Mouse (Mus musculus) forebrain, embryonic 13.5 days (tissue): ENCODE results near the gene Fbxo21. TPM values are rescaled to one million over a fixed set of nuclear protein-coding genes. Genes with fewer than 3 reads are reported as not detected.

Experiments used
- ATAC-seq: fragments of 200-750 bp; cut with Nextera tagmentation; 2 replicates; pipeline ENCODE4 v1.8.0; 2017
- H3K27ac ChIP-seq: fragments of 300-500 bp; sonication (generic); 2 replicates; pipeline ENCODE4 v1.5.1; 2015; ENCODE audit warnings: inconsistent platforms, mild to moderate bottlenecking, moderate library complexity
- H3K27me3 ChIP-seq: fragments of 300-500 bp; sonication (generic); 2 replicates; pipeline ENCODE4 v1.6.1; 2015; ENCODE audit warnings: mild to moderate bottlenecking, inconsistent platforms
- H3K36me3 ChIP-seq: fragments of 300-500 bp; sonication (generic); 2 replicates; pipeline ENCODE4 v1.6.1; 2015; ENCODE audit warnings: mild to moderate bottlenecking, inconsistent platforms; ENCODE audit not compliant: poor library complexity, severe bottlenecking
- H3K4me1 ChIP-seq: fragments of 300-500 bp; sonication (generic); 2 replicates; pipeline ENCODE4 v1.6.1; 2015; ENCODE audit warnings: inconsistent platforms
- H3K4me2 ChIP-seq: fragments of 300-500 bp; sonication (generic); 2 replicates; pipeline ENCODE4 v1.6.1; 2015; ENCODE audit warnings: inconsistent platforms, mild to moderate bottlenecking, moderate library complexity
- H3K4me3 ChIP-seq: fragments of 300-500 bp; sonication (generic); 2 replicates; pipeline ENCODE4 v1.5.1; 2015; ENCODE audit warnings: mild to moderate bottlenecking, inconsistent platforms
- H3K9ac ChIP-seq: fragments of 300-500 bp; sonication (generic); 2 replicates; pipeline ENCODE4 v1.6.1; 2015; ENCODE audit warnings: mild to moderate bottlenecking, inconsistent platforms
- H3K9me3 ChIP-seq: fragments of 300-500 bp; sonication (generic); replicated peaks from 2 replicates; pipeline ENCODE4 v1.6.1; 2016; ENCODE audit warnings: inconsistent platforms
- WGBS: fragments of 180-500 bp; shearing (Covaris S2); methylation state at CpG from one replicate; pipeline ENCODE4 v1.1.7; 2015; 5-methylcytosine and 5-hydroxymethylcytosine counted together
- polyA plus RNA-seq: library from polyadenylated mRNA; unstranded; fragments of >200 nt; fragmentation: Nextera tagmentation; extraction: Ambion mirVana; gene quantifications from 2 replicates; pipeline ENCODE4 v1.2.1, GENCODE M21; 2015

The Fbxo21 gene
- polyA plus RNA-seq, 1 experiment from 2014 or later, result 141 TPM

DNA sequence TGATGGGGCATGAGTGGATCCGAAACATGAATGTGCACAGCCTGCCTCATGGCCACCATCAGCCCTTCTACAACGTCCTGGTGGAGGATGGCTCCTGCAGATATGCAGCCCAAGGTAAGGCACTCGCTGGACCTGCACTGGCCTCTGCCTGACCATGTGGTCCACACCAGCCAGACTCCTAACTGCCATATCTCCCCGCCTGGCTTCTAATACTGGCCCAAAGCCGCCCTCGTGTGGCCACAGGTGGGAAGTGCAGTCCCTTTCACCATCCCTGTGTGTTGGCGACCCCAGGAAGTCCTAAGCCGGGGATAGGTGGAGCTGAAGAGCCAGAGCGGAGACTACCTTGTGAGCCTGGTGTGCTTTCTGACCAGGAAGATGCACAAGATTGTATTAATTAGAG, 25.5 kb downstream of the Fbxo21 start:
- H3K9me3 ChIP-seq, result no peaks in the 10 kb centered on the region
- peaks cover 99% of the 10 kb centered on the region for H3K36me3 ChIP-seq
- no peak overlapping the region for H3K4me2 ChIP-seq
- H3K27ac ChIP-seq, result no peak overlapping the region
- no peak overlapping the region for H3K4me3 ChIP-seq
- 30% methylated on average over 9 of the region's 9 CpGs for WGBS
- no peaks in the 10 kb centered on the region for H3K4me1 ChIP-seq
- no peak overlapping the region for H3K9ac ChIP-seq
- no peaks in the 10 kb centered on the region for H3K27me3 ChIP-seq
- peak; percentile 46; the same call in 1 of the 2 replicates for ATAC-seq

DNA sequence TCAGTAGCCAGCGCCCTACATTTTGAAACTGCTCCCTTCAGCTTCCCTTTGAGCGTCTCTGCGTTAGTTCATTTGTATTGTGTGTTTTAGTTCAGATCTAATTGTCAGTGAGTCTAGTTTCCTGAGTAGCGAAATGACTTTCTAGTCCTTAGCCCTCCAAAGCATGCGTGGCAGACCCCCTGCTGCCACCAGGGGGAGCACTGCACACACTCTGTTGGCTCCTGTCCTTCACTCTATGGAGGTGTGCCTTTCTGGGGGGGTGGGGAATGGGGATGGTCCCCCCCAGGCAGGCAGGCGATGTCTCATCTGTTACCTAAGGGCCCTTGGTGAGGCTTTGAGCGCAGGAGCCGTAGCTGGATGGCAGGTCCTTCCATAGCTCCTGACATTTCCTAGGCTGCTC, 28.1 kb downstream of the Fbxo21 start:
- Histone ChIP-seq H3K4me1 (no peaks in the 10 kb centered on the region), H3K27me3 (no peaks in the 10 kb centered on the region), H3K36me3 (peaks cover 99% of the 10 kb centered on the region), H3K27ac (no peak overlapping the region), H3K4me3 (no peak overlapping the region), H3K9ac (no peak overlapping the region), H3K9me3 (no peaks in the 10 kb centered on the region), H3K4me2 (no peak overlapping the region)
- WGBS, result 69% methylated on average over 8 of the region's 8 CpGs
- no peak for ATAC-seq

DNA sequence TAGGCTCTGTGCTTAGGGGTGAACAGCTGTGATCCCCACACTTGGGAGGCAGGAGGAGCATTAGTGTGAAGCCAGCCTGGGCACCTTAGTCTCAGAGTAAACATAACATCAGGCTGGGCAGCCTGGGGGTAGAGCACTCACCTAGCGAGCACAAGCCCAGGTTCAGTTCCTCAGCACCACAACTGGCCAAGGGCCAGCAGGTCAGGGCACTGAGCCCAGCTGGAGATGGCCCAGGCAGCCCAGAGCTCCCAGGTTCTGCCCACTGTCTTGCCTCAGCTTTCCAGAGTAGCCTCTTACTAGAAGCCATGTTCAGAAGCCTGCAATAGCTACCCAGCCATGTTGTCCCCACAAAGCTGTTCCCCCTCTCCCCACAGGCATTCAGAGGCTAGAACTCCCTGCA, 29.2 kb downstream of the Fbxo21 start:
- H3K4me2 ChIP-seq, result no peak overlapping the region
- no peaks in the 10 kb centered on the region for H3K27me3 ChIP-seq
- WGBS, result 73% methylated on average over 1 of the region's 1 CpGs
- H3K9ac ChIP-seq, result no peak overlapping the region
- ATAC-seq, result no peak
- 0 out of 2 replicates have a peak, but pooled peaks cover 6% of the 10 kb centered on the region for H3K4me1 ChIP-seq
- H3K36me3 ChIP-seq, result peaks cover 97% of the 10 kb centered on the region
- H3K9me3 ChIP-seq, result no peaks in the 10 kb centered on the region
- H3K4me3 ChIP-seq, result no peak overlapping the region
- H3K27ac ChIP-seq, result no peak overlapping the region

DNA sequence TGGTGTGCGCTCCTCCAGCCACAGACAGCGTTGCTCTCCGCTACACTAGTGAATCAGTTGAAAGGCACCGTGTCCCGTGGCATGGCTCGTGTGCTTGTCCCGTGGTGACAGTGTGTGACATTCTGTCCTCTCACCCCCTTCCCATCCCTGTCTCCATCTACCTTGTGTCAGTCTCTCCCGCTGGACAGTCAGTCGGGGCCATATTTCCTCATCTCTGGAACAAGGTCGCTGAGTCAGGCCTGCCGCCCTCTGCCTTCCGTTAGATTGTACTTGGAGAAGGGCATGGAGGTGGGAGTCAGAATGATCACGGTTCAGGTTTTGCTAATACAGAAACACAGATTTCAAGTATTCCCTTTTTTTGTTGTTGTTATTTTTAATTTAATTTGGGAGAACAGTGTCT, 31.8 kb downstream of the Fbxo21 start:
- no peak for ATAC-seq
- H3K36me3 ChIP-seq, result peaks cover 76% of the 10 kb centered on the region
- no peaks in the 10 kb centered on the region for H3K9me3 ChIP-seq
- H3K9ac ChIP-seq, result no peak overlapping the region
- H3K4me1 ChIP-seq, result peaks cover 19% of the 10 kb centered on the region
- WGBS, result 94% methylated on average over 13 of the region's 13 CpGs
- no peaks in the 10 kb centered on the region for H3K27me3 ChIP-seq
- H3K27ac ChIP-seq, result no peak overlapping the region
- no peak overlapping the region for H3K4me3 ChIP-seq
- H3K4me2 ChIP-seq, result no peak overlapping the region

DNA sequence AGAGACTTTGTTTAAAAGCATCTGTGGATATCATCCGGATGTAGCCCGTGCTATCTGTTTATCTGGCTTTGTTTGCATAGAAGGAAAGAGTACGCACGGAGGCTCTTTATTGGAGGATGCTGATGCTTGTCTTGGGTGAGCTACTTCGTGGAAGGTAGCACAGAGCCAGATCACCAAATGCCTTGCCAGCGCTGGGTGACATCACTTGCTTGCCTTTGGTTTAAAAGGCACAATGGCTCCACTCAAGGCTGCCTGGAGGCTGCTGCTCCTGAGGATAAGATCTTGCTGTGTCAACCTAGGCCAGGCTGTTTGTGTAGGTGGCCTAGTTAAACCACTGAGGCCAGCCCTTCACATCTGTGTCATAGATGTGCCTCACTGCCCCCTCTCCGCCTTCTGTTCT, 34.3 kb downstream of the Fbxo21 start:
- no peak for ATAC-seq
- Histone ChIP-seq H3K9me3 (no peaks in the 10 kb centered on the region), H3K4me1 (peaks cover 35% of the 10 kb centered on the region), H3K36me3 (peaks cover 51% of the 10 kb centered on the region), H3K27me3 (no peaks in the 10 kb centered on the region), H3K9ac (peak overlapping the region; percentile 21; the same call in 1 of the 2 replicates), H3K27ac (no peak overlapping the region; the same call in 1 of the 2 replicates), H3K4me3 (no peak overlapping the region), H3K4me2 (no peak overlapping the region)
- 89% methylated on average over 7 of the region's 7 CpGs for WGBS

DNA sequence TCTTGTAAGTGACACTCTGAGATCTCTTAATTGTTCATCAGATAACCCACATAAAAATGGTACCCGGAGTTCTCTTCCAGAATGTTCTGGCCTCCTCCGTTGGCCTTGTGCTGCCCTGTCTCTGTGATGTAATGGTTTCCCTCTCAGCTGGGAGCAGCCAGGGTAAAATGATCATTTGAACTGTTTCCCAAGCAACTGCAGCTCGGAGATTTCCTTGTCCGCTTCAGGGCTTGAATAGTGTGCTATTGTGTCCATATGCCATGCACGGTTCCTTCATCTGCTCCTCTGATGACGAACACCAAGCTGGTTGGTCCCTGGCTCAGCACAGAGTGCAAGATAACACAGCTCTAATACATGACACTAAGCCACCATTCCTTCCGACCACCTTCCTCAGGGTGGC, 35.3 kb downstream of the Fbxo21 start:
- no peak overlapping the region for H3K4me3 ChIP-seq
- H3K9ac ChIP-seq, result no peak overlapping the region
- H3K36me3 ChIP-seq, result peaks cover 42% of the 10 kb centered on the region
- 57% methylated on average over 7 of the region's 7 CpGs for WGBS
- peaks cover 35% of the 10 kb centered on the region for H3K4me1 ChIP-seq
- H3K4me2 ChIP-seq, result no peak overlapping the region
- ATAC-seq, result peak; percentile 27; the same call in 1 of the 2 replicates
- H3K27me3 ChIP-seq, result no peaks in the 10 kb centered on the region
- H3K27ac ChIP-seq, result peak overlapping the region; percentile 48; the same call in 1 of the 2 replicates
- no peaks in the 10 kb centered on the region for H3K9me3 ChIP-seq

DNA sequence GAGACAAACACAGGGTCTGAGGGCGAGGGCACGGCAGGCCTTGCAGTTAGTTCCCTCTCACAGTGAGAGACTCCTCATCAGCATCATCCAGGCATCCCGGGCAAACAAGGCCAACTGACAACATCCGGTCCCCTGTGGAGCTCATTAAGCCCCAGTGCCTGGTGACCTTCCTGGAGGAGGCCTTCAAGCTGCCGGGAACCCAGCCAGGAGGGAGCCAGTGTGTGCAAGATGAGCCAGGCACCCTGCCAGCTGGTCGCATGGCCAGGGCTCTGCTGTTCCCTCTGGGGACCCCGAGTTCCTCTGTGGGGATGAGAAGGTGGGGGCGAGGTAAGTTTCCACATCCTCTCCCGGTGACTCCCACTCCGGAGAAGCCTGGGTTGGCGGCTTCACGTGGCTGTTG, 38.5 kb downstream of the Fbxo21 start:
- H3K27me3 ChIP-seq, result no peaks in the 10 kb centered on the region
- no peaks in the 10 kb centered on the region for H3K9me3 ChIP-seq
- H3K4me1 ChIP-seq, result peaks cover 35% of the 10 kb centered on the region
- peak overlapping the region; percentile 26; the same call in 1 of the 2 replicates for H3K9ac ChIP-seq
- H3K4me2 ChIP-seq, result 0 out of 2 replicates have a peak overlapping the region, but pooled peaks have one; percentile 7
- peak; percentile 9; the same call in 1 of the 2 replicates for ATAC-seq
- H3K27ac ChIP-seq, result no peak overlapping the region; the same call in 1 of the 2 replicates
- WGBS, result 21% methylated on average over 12 of the region's 12 CpGs
- H3K36me3 ChIP-seq, result peaks cover 12% of the 10 kb centered on the region
- H3K4me3 ChIP-seq, result no peak overlapping the region

DNA sequence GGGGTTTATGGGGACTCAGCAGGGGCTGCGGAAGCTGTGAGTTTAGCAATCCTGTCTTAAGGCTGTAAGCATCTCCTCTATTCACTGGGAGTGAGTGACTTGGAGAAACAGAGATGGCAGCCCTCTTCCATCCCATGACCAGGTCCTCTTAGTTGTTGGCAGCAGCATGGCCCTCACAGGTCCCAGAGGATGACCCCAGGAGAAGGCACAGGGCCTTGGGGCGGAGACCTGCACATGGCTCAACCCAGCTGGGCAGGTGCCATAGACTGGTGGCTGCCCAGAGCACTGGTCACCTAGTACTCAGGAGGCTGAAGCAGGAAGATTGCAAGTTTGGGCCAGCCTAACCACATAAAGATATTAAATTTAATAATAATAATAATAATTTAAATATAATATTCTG, 39.1 kb downstream of the Fbxo21 start:
- Histone ChIP-seq H3K27me3 (no peaks in the 10 kb centered on the region), H3K4me1 (peaks cover 30% of the 10 kb centered on the region), H3K4me2 (no peak overlapping the region), H3K9ac (no peak overlapping the region), H3K36me3 (peaks cover 5% of the 10 kb centered on the region), H3K9me3 (no peaks in the 10 kb centered on the region), H3K27ac (no peak overlapping the region), H3K4me3 (no peak overlapping the region)
- ATAC-seq, result no peak
- WGBS, result 67% methylated on average over 2 of the region's 2 CpGs

DNA sequence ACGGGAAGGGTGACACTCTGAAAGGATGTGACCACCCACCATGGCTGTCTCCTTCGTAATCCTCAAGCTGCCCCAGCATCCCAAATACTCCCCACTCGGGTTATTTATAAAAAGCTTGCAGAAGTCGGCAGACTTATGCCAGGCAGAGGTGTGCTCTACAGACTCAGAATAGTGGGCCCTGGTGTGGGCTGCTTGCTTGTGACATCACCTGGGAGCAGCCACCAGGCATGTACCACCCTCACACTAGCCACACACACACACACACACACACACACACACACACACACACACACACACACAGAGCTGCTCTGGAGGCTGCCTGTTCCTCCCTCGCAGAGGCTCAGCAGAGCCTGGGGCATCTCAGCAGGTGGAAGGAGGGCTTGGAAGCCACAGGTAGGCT, 41.0 kb downstream of the Fbxo21 start:
- Histone ChIP-seq H3K9ac (no peak overlapping the region), H3K4me2 (no peak overlapping the region), H3K27ac (no peak overlapping the region), H3K27me3 (no peaks in the 10 kb centered on the region), H3K4me3 (no peak overlapping the region), H3K9me3 (no peaks in the 10 kb centered on the region), H3K4me1 (peaks cover 16% of the 10 kb centered on the region), H3K36me3 (no peaks in the 10 kb centered on the region)
- 60% methylated on average over 5 of the region's 5 CpGs for WGBS
- ATAC-seq, result no peak

DNA sequence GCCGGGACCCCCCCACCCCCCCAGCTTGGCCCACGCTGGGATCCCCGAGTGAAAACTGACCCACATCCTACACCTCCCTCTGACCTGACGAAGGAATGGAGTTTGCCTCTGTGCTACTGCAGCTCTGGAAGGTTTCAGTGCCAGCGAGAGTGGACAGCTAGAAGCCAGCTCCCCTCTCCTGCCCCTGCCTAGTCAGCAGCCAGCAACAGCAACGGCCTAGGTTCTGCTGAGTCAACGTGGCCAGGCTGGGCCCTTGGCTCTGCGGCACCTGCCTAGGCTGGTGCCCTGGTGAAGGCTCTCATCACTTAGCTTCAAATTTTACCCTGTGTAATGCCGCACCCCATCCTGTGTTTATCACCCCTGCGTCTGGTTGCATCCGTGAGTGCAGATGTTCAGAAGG, 43.4 kb downstream of the Fbxo21 start:
- H3K4me1 ChIP-seq, result peaks cover 8% of the 10 kb centered on the region
- H3K9me3 ChIP-seq, result no peaks in the 10 kb centered on the region
- no peak overlapping the region for H3K4me3 ChIP-seq
- H3K27me3 ChIP-seq, result no peaks in the 10 kb centered on the region
- WGBS, result 64% methylated on average over 11 of the region's 11 CpGs
- H3K9ac ChIP-seq, result no peak overlapping the region
- no peak for ATAC-seq
- H3K27ac ChIP-seq, result no peak overlapping the region
- H3K4me2 ChIP-seq, result no peak overlapping the region
- no peaks in the 10 kb centered on the region for H3K36me3 ChIP-seq

DNA sequence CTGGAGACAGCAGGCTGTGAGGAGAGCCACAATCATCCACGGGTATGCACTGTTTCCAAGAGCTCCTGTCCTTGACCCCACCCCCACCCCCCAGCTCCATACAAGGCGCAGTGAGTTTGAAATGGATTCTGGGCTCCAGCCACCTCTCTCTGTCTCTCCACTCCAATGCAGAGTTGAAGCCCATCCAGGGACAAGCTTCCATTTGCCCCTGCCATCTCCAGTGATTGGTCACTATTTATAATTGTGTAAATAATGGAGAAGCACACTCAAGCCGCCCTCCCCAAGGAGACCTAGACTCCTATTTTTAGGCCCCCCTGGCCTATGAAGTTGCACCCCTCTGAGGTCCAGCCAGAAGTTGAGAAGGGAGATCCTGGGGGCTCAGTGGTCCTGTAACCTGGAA, 46.5 kb downstream of the Fbxo21 start:
- Histone ChIP-seq H3K4me1 (peaks cover 23% of the 10 kb centered on the region), H3K27ac (no peak overlapping the region), H3K4me3 (no peak overlapping the region), H3K9me3 (no peaks in the 10 kb centered on the region), H3K9ac (no peak overlapping the region), H3K36me3 (no peaks in the 10 kb centered on the region), H3K27me3 (peaks cover 29% of the 10 kb centered on the region), H3K4me2 (no peak overlapping the region)
- ATAC-seq, result no peak
- WGBS, result 76% methylated on average over 3 of the region's 3 CpGs

DNA sequence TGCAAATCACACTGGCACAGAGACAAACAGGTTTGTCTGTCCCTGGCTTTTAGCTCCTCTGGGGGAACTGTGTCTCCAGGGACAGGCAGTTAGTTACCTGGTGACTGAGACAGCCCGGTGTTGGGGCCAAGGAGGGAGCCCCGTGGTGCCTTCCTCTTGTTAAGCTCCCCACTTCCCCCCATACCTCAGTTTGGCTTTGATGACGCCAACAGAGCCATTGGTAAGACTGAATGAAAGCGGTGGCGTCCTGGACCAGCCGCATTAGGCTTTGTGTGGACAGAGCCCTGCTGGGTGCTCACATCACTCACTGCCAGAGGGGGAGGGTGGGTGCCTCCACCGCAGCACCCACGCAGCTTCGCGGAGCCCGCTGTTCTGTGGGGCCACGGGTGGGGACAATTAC, 49.4 kb downstream of the Fbxo21 start:
- WGBS, result 2% methylated on average over 12 of the region's 12 CpGs
- no peak overlapping the region for H3K4me3 ChIP-seq
- no peak overlapping the region for H3K27ac ChIP-seq
- peaks cover 42% of the 10 kb centered on the region for H3K4me1 ChIP-seq
- no peak overlapping the region for H3K9ac ChIP-seq
- H3K9me3 ChIP-seq, result no peaks in the 10 kb centered on the region
- H3K4me2 ChIP-seq, result no peak overlapping the region
- peaks cover 57% of the 10 kb centered on the region for H3K27me3 ChIP-seq
- ATAC-seq, result no peak
- no peaks in the 10 kb centered on the region for H3K36me3 ChIP-seq

DNA sequence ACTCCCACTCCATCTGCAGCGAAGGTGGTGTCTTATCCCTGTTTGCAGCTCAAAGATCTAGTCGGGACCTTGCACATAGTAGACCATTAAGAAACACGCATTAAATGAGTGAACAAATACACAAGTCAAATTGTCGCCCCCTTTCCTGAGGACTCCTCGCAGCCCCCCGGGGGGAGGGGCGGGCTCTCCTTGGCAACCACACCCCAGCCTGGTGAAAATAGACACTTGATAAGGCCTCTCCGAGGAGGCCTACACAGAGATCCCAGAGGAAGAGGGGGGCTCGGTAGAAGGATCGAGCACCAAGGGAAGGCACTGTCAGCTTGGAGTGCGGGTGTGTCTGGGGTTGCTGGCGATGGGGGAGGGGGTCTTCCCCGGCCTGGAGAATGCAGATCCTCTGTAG, 49.8 kb downstream of the Fbxo21 start:
- no peak for ATAC-seq
- H3K27ac ChIP-seq, result no peak overlapping the region
- under 1% methylated on average over 13 of the region's 13 CpGs for WGBS
- H3K4me2 ChIP-seq, result peak overlapping the region; percentile 99; the same call in 1 of the 2 replicates
- H3K4me3 ChIP-seq, result no peak overlapping the region
- no peak overlapping the region for H3K9ac ChIP-seq
- peaks cover 47% of the 10 kb centered on the region for H3K4me1 ChIP-seq
- peaks cover 60% of the 10 kb centered on the region for H3K27me3 ChIP-seq
- no peaks in the 10 kb centered on the region for H3K9me3 ChIP-seq
- no peaks in the 10 kb centered on the region for H3K36me3 ChIP-seq
